Mouse (Mus musculus): ENCODE data around the gene Lurap1. TPM values are rescaled to one million over a fixed set of nuclear protein-coding genes. Genes with fewer than 3 reads are reported as not detected.

Lurap1 gene
- polyA plus RNA-seq (2012), result 0.01 TPM in 1 of 2 replicates, not detected in the other

GRCm38 (mm10) chr4:116151238-116151637 is at the start of gene Lurap1:
Gene Lurap1 (minus strand): TSS chr4:116151338.
- no peak for TF ChIP-seq GATA1 (IDR thresholded peaks at IDR 0.05; ENCODE audit: low read length)

GRCm38 (mm10) chr4:116198422-116198821 is 47.3 kb upstream of the Lurap1 start:
- no peak for TF ChIP-seq GATA1 (IDR thresholded peaks at IDR 0.05; ENCODE audit: low read length)

- TF ChIP-seq GATA1 (IDR thresholded peaks at IDR 0.05; ENCODE audit: low read length), result peak; percentile 94
Observed at GRCm38 (mm10) chr4:116193583-116194383, 42.6 kb upstream of the Lurap1 start.

GRCm38 (mm10) chr4:116192286-116192835 is 41.2 kb upstream of the Lurap1 start:
- TF ChIP-seq GATA1 (IDR thresholded peaks at IDR 0.05; ENCODE audit: low read length), result no peak

GRCm38 (mm10) chr4:116185083-116185482 is 33.9 kb upstream of the Lurap1 start:
- TF ChIP-seq GATA1 (IDR thresholded peaks at IDR 0.05; ENCODE audit: low read length), result no peak

GRCm38 (mm10) chr4:116182745-116183144 is 31.6 kb upstream of the Lurap1 start:
- no peak for TF ChIP-seq GATA1 (IDR thresholded peaks at IDR 0.05; ENCODE audit: low read length)

- no peak for TF ChIP-seq GATA1 (IDR thresholded peaks at IDR 0.05; ENCODE audit: low read length)
Observed at GRCm38 (mm10) chr4:116182079-116182478, 30.9 kb upstream of the Lurap1 start.

GRCm38 (mm10) chr4:116177140-116177539 is 26.0 kb upstream of the Lurap1 start:
- TF ChIP-seq GATA1 (IDR thresholded peaks at IDR 0.05; ENCODE audit: low read length), result no peak

GRCm38 (mm10) chr4:116176543-116176988 is 25.4 kb upstream of the Lurap1 start:
- TF ChIP-seq GATA1 (IDR thresholded peaks at IDR 0.05; ENCODE audit: low read length), result no peak

- TF ChIP-seq GATA1 (IDR thresholded peaks at IDR 0.05; ENCODE audit: low read length), result no peak
Observed at GRCm38 (mm10) chr4:116175711-116176542, 24.8 kb upstream of the Lurap1 start.

GRCm38 (mm10) chr4:116175136-116175535 is 24.0 kb upstream of the Lurap1 start:
- TF ChIP-seq GATA1 (IDR thresholded peaks at IDR 0.05; ENCODE audit: low read length), result no peak

- no peak for TF ChIP-seq GATA1 (IDR thresholded peaks at IDR 0.05; ENCODE audit: low read length)
Observed at GRCm38 (mm10) chr4:116174466-116175116, 23.5 kb upstream of the Lurap1 start.

- no peak for TF ChIP-seq GATA1 (IDR thresholded peaks at IDR 0.05; ENCODE audit: low read length)
Observed at GRCm38 (mm10) chr4:116173752-116174151, 22.6 kb upstream of the Lurap1 start.

GRCm38 (mm10) chr4:116173072-116173471 is 21.9 kb upstream of the Lurap1 start, which contains the start of the genes 1700042G07Rik and Gm49337:
Gene 1700042G07Rik (plus strand): TSS chr4:116173372.
Gene Gm49337 (plus strand): TSS chr4:116173384.
- TF ChIP-seq GATA1 (IDR thresholded peaks at IDR 0.05; ENCODE audit: low read length), result no peak

- no peak for TF ChIP-seq GATA1 (IDR thresholded peaks at IDR 0.05; ENCODE audit: low read length)
Observed at GRCm38 (mm10) chr4:116169353-116169672, 18.2 kb upstream of the Lurap1 start.
